Mouse (Mus musculus) heart, postnatal 0 days (tissue): Measurements from ENCODE around the gene Rcan3.

ENCODE experiments used
- CTCF ChIP-seq: IDR thresholded peaks from 2 replicates; pipeline ENCODE4 v1.5.1; 2016; ENCODE audit warnings: antibody characterized with exemption, control low read depth, low read depth
- EP300 ChIP-seq: IDR thresholded peaks from 2 replicates; pipeline ENCODE4 v1.6.1; 2016; ENCODE audit warnings: antibody characterized with exemption, low read depth

DNA sequence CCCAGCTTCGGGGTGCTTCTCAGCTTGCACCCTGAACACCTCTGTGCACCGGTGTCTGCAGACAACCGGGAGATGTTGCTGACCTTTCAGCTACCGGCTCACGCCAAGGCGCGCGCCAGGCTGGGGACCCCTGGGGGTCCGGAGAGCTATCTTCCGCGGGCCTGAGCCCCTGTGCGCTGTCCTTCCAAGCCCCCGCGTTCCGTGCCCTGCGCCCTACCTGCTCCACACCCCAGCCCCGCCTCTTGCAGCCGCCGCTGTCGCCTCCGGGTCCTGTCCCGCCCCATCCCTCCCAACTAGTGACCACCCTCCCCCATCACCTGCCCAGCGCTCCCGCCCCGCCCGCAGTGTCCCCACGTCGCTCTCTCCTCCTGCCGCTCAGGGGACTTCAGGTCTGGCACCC lies 35.7 kb downstream of the Rcan3 start, which contains the start of gene Ncmap:
- no peak for TF ChIP-seq CTCF
- no peak for TF ChIP-seq EP300
